Mouse (Mus musculus) cerebral cortex, adult 2 months (tissue): ENCODE measurements around the gene Gm4707.

Experiments
- WGBS: fragments of 180-500 bp; shearing (Covaris S2); methylation state at CpG from one replicate; pipeline ENCODE4 v1.1.7; 2018; 5-methylcytosine and 5-hydroxymethylcytosine counted together

The Gm4707 gene

DNA sequence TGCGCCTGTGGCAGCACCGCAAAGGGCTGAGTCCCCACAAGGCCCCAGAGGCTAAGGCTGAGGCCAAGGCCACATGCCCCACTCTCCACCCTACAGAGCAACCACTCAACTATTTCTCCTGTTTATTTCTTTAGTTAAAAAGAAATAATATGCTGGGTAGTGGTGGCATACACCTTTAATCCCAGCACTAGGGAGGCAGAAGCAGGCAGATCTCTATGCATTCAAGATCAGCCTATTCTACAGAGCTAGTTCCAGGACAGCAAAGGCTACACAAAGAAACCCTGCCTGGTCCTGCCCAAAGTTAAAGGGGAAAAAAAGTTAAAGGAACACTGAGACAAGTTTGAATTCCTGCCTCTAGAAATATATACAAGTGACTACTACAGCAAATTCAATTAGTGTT lies at the start of gene Gm4707:
Gm4707 (minus strand) TSS at position 101 of the 400 bp plus-strand sequence.
- 96% methylated on average over 2 of the region's 2 CpGs for WGBS

DNA sequence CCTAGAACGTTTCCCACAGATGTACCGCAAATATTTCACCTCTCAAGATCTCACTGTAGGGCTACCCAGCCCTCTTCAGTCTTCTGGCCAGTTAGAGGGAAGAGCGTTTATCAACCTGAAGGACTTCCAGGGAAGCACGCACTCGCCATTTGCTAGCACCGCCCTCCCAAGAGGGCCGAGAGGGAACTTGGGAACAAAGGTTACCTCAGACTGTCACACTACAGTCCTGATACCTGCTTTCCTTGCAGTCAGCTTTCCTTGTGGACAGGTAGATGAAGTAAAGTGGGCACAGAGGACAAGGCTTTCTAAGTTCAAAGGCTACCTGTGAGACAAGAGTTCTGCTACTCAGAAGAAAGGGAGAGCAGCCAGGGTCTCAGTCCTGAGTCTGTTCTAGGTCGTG lies 47.1 kb upstream of the Gm4707 start:
- WGBS: 92% methylated on average over 8 of the region's 8 CpGs

DNA sequence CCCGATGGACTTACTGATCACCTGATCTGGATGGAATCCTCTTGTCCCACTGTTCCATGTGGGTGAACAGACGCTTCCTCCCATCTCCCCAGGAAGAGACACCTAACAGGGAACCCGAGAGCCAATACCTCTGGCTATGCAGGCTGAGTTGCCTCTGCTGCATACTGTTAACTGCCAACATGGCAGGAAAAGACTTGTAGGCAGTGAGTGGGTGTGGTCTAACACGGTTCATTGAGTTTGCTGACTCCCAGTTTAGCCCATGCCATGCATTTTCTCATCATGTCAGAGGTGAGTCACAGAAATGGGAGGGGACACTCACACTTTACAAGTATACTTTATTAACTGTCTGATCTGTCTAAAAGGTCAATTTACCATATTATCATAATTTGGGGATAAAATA lies 36.1 kb upstream of the Gm4707 start:
- 83% methylated on average over 4 of the region's 4 CpGs for WGBS

DNA sequence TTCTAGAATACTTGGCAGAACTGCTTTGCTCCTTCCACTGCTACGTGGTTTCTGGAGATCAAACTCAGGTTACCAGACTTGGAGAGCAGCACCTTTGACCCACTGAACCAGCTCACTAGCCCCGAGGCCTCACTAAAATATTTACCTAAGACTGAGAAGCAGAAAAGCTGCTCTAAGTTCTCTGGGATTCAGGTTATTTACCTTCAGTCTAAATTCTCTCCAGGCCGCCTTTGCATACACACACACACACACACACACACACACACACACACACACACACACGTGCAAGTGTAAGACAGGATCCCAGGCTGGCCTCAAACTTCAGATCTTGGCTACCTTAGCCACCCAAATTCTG lies 31.6 kb upstream of the Gm4707 start:
- 82% methylated on average over 4 of the region's 4 CpGs for WGBS

DNA sequence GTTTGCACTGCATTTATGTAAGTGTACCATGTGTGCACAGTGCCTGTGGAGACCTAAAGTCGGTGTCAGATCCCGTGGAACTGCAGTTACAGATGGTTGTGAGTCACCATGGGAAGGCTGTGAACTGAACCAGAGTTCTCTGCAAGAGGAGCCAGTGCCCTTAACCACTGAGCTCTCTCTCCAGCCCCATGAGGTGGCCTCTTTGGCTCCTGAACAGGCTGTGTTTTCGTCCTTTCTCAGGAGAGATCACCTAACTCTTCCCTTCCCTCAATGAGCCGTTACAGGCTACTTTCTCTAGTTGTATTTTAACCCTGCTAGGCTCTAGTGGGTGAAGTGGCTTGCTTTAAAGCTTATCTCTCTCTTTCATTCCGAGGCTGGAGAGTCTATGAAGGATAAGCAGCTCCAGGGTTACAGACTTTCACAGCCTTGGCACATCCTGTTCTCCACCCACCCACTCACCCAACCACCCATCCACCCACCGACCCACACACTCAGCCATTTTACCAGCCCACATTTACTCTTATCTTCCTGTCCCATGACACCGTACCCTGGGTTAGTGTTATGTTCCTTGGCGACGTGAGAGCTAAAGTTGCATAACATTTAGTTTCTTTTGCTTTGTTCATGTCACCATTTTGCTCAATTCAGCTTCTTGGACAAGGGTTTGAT lies 31.1 kb upstream of the Gm4707 start:
- 76% methylated on average over 9 of the region's 9 CpGs for WGBS

DNA sequence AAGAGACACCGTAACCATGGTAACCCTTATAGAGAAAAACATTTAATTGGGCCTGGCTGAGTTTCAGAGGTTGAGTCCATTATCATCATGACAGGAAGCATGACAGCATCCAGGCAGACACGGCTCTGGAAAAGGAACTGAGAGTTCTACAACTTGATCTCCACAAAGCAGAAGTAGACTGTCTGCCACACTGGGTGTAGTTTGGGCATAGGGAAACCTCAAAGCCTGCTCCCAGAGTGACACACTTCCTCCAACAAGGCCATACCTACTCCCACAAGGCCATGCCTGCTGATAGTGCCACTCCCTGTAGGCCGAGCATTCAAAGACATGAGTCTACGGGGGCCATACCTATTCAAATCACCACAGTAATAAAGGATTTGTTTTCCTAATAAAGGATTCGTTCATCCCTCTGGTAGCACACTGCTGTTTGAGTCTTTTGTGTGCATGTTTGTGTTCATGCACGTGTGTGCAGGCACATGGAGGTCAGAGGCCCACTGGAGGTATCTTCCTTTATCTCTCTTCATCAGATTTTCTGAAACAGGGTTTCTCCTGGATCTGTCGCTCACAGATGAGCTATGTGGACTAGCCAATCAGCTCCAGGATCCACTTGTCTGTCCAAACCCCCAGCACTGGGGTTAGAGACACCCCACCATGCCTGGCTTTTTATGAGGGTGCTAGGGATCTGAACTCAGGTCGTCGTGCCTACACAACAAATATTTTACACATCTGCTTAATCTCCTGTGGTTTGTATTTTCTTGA lies 30.2 kb upstream of the Gm4707 start:
- 83% methylated on average over 9 of the region's 9 CpGs for whole genome bisulfite sequencing

DNA sequence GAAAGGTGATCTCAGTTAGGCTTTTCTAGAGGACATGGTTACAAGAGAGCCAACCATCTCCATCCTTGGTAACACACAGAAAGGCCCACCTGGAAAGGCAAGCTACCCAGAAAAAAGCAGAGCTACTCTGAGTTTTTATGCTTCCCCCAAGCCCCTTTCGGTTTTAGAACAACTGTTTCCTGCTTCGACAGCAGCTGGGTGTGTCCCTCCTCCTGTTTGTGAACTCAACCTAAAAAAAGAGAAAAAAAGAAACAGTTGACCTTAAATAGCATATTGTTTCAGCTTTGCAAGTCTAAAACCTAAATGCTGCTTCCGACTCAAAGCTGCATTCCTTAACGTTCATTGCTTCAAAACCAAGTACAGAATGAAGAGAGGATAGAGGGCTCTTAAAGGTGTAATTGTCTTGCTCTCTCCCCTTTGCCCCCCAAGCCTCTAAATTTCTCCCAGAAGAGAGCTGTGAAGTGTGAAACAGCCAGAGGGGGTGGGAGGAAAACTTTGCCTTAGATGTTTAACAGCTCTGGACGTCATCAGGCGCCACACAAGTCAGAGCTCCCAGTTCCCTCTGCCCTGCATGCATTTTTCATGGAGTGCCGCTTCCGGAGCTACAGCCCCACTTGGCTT lies 26.6 kb upstream of the Gm4707 start:
- WGBS: 36% methylated on average over 8 of the region's 8 CpGs

DNA sequence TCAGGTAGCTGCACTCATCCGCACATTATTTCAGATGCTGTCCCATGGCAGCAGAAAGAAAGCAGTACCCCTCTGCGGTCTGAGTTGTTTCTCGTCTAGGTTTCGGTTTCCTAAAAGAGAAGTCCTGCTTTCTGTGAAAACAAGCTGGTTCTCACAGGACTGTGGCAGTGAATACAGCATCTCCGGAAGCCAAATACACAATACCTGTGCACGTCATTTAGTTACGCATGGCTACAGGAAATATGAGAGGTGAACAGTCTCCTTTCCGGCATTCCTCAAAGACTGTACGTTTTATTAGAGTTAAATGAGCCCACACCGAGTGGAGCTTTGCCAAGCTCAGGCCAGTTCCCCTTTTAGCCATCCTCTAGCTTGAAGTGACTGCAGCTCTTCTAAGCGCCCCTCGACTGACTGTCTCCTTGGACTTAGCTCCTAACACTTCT lies 26.1 kb upstream of the Gm4707 start:
- WGBS: 48% methylated on average over 12 of the region's 12 CpGs

DNA sequence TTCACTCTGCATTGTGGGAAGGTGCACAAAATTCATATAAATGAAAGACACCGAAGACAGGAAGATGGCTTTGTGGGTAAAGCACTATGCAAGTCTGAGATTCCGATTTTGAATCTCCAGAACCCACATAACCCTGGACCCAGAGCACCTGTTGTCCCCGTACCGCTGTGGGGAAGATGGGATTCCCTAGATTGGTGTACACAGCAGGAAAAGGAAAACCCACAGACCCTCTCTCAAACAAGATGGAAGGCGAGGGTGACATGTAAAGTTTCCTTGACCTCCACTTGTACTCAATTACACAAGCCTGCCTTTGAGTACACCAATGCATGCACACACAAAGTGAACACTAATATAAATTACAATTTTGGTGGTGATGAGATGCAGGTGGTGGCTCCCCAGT lies 25.0 kb upstream of the Gm4707 start:
- WGBS: 96% methylated on average over 5 of the region's 5 CpGs

DNA sequence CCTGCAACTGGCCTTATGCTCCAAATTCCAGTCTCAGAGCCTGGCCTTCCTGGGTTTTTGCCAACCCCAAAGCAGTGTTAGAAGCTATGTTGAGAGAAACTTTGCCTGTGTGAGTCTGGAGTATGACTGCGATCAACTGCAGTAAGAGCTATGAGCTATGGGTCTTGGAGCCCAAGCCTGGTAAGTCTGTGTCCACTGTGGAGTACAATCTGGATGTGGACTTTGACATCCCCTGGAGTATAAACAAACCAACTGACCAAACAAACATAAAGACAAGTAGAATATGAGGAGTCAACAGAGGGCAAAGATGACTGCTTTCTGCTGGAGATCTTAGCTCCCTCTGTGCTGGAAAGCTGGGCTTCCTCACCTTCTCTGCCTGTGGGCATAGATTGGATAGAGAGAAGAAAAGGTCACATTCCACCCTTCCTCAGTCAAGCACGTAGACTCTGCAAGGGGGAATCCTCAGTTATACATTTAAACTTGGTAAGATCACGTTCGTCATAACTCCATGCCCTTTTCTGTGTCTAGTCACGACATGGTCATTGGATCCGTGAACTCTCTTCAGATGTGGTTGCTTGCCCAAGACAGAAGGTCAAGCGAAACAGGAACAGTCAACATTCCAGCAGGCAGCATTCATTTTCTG lies 23.8 kb upstream of the Gm4707 start:
- WGBS: 85% methylated on average over 7 of the region's 7 CpGs

DNA sequence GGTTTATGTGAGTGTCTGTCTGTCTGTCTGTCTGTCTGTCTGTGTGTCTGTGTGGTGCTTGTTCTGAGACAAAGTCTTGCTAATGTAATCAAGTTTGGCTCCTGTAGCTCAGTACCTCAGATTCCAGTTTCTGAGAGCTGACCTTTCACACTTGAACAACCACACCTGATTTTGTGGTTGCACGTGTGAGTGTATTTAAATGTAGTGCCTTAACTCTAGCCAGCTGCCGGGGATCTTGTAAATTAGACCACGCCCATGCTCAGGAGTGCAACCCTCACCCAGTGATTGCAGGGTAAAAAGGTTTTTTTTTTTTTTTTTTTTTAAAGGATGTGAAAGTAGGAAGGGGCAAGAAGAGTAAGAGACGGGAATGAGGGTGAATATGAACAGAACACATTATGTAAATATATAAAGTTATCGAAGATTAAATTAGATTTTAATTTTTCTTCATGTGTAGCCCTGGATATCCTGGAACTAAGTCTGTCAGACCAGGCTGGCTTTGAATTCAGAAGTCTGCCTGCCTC lies 19.7 kb upstream of the Gm4707 start:
- 76% methylated on average over 5 of the region's 5 CpGs for WGBS

DNA sequence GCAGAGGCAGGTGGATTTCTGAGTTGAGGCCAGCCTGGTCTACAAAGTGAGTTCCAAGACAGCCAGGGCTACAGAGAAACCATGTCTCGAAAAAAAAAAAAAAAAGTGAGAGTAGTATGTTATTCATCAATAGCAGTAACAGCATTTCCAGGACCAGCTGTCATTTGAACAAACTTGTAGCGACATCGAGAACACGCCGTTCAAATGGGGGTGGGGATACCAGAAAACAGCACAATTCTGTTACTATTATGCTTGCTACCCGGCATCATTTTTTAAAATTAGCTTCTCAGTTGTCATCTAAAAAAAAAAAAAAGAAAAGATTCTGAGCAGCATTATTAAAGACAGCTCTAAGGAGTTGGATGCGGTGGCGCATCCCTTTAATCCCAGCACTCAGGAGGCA lies 17.8 kb upstream of the Gm4707 start:
- 91% methylated on average over 8 of the region's 8 CpGs for WGBS

DNA sequence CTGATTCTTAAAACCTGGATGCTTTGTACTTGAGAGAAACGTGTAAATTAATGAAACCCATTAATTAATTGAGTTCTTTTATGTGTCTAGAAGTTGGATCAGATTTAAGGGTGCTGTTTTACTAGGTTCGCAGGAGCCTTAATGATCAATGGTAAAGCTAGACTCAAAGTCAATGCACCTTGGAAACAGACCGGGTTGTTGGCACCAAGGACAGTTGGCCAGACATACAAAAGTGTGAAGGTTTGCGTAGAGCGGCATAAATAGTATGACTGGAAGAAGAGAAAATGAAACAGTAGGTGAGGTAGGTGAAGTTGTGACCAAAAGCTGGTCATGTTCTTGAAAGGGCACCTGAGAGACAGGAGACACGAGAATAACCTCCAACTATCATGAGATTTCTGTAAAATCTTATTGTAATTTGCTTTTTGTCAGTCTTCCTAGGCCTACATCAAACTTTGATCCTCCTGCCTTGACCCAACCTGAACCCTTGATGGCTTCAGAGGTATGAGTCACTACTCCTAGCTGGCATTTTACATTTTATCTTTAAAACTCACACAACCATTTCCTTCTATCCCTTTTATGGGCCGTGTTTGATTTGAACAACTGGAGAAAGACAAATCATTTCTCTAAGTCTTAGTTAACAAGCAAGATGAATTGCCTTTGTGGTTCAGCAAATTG lies 16.8 kb upstream of the Gm4707 start:
- WGBS: 65% methylated on average over 7 of the region's 7 CpGs

DNA sequence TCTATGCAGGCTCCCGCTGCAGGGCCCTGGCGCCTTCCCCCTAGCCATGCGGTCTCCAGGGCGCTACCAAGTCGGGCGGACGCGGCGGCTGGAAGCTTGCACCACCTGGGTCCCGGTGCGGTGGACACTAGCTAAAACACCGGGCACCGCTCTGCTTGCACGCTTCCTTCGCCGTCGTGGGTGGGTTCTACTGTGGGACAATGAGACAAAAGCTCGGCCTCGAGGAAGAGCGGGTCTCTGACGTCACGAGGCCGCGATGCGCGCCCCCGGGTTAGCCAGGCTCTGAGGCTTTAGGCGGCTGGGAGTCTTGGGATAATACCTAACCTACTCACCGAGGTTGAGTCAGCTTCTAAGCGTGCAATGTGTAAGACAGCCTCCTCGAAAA lies 16.0 kb upstream of the Gm4707 start:
- 1% methylated on average over 31 of the region's 31 CpGs for WGBS

DNA sequence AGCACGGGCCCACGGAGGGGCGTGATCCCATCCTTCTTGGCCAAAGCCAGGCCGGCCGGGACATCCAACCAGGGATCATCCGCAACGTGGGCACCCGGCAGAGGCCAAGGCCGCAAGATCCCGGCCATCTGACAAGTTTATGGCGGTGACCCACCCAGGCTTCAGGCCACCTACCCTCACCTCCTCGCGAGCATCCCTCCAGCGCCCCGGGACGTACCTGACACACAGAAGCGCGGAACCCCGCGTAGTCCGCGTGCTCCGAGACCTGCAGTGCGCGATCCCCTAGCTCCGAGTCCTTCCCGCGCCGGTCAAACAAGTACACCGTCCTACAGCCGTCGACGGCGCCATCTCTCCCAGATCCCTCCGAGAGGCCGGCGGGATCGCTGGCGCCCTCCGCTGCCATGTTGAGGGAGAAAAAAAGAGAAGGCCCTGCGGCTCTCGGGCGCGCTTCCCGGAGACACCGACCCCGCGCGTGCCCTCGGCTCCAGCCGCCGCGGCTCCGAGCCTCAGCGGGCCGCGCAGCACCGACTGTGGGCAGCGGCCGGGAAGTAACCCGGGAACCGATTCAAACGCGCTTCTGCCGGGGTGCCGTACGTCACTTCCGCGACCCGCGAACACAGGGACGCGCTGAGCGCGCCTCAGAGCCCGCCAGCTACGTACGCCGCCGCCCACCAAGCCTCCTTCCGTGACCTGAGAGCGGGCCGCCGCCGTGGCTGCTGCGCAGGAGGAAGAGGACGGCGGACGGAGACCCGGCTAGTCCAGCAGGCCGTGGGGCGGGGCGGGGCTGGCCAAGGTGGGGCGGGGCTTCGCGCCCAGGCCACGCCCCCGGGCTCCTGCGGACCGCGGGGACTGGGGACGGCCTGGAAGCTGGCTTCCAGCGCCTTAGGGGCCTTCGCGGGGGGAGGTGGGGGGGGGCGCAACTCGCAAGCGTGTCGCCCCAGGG lies 15.3 kb upstream of the Gm4707 start, which contains the start of gene Smchd1:
Smchd1 (minus strand) TSS at position 582 of the 943 bp plus-strand sequence.
- WGBS: under 1% methylated on average over 89 of the region's 109 CpGs

DNA sequence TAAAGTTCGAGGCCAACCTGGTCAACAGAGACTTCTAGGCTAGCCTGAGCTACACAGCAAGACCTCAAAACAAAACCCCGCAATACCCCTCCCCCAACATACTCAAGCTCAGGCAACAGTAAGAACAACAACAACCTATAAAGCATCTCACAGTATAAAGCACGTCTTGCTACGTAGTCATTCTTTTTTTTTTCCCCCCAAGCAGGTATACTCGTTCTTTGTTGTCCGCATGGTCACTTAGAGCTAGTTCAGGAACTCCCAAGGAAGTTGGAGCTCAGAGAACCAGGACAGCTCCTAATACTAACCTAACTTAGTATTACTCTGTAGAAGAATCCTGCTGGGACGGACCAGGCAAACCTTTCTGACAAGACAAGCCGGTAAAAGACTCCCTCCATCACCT lies 14.4 kb upstream of the Gm4707 start:
- 11% methylated on average over 8 of the region's 8 CpGs for WGBS

DNA sequence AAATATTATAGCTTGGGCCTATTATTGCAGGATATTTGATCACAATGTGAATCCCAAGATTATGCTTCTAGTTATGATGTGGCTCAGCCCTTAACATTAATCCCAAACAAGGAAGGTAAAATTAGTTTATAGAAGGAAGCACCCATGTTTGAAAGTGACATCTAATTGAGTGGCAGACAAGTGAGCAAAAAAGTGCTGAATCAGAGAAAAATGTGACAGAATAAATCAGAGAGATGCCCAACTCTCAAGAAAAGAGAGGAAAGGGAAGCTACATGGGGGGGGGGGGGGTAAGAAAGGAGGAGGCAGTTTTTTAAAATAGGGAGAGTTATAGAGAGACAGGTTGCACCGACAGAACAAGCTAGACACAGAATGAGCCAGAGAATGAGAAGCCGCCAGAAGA lies 11.5 kb upstream of the Gm4707 start:
- WGBS: 41% methylated on average over 2 of the region's 2 CpGs

DNA sequence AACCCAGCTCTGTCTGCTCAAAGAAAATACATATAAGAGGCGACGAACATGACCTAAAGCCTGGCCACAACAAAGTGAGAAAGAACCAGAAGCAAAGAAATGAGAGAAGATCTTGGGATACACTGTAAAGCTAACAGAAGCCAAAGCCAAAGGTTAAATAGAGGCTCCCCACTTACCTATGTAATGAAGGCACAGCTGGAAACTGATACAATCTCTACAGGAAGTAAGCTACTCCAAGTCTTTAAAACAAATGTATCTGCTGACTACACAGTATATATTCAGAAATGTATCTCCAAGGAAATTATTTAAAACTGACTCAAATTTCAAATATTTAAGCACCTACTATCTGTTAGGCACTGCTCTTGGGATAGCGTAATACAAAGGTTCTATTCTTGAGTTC lies 594 bp upstream of the Gm4707 start:
- WGBS: 92% methylated on average over 3 of the region's 3 CpGs

DNA sequence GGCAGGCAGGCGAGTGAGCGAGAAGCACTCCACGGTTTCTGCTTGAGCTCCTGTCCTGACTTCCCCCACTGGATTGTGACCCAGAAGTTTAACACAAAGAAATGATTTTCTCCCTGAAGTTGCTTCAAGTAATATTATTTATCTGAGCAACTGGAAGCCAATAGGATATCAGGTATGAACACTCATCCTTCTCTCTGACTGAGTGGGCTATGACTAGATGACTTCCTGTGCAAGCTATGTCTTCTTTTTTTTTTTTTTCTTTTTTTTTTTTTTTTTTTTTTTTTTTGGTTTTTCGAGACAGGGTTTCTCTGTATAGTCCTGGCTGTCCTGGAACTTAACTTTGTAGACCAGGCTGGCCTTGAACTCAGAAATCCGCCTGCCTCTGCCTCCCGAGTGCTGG lies 2.4 kb downstream of the Gm4707 start:
- WGBS: 91% methylated on average over 6 of the region's 6 CpGs

DNA sequence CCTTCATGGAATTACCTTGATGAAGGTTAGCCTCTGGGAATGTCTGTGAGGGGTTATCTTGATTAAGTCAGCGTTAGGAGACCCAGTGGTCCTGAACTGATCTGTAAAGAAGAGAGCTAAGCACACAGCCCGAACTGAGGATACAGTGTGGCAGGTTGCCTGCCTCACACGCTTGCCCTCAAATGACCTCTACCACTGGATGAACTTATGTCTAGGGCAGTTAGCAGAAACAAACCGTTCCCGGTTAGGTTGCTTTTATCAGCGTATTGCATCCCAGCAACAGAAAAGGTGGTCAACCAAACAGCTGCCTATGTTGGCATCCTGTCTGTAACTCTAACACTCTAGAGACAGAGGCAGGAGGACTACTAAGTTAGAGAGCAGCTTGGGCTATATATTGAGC lies 14.5 kb downstream of the Gm4707 start:
- 95% methylated on average over 6 of the region's 6 CpGs for WGBS

DNA sequence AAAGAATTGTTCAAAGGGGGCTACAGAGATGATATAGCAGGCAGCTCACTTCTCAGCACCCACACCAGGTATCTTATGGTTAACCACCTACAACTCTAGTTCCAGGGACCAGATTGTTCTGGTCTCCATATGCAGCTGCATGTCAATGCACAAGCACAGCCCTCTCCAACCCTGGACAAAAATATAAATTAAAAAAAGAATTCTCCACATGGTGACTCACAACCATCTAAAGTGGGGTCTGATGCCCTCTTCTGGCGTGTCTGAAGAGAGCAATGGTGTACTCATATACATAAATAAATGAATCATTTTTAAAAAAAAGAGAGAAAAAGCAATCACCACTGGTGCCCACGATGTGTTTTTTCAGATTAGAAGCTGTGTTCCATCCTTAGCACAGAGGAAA lies 15.0 kb downstream of the Gm4707 start:
- WGBS: 57% methylated on average over 2 of the region's 2 CpGs
